23 mouse cellular contexts compared by ENCODE assay signal in genomic region chr15:97173233-97173632, GRCm38 (mm10).
DNase-seq lines count a peak whose midpoint lies in the region; ATAC-seq and TF ChIP-seq lines count a peak whose summit lies in the region.
"Had no signal": no experiment of that assay in that cellular context is flagged by ENCODE, and none has a peak within 500 bp of the region (broad histone marks: within the 10 kb centered on the region; RNA-seq: fewer than 3 reads in every experiment).

No protein-coding gene starts in this region.

- H3K36me3 ChIP-seq in heart, embryonic 11.5 days (ENCODE audit: control insufficient read depth, insufficient read depth, low read length), result no peaks in the 10 kb centered on the region
- no peaks in the 10 kb centered on the region for H3K36me3 ChIP-seq in hindbrain, embryonic 10.5 days
- no peaks in the 10 kb centered on the region for H3K36me3 ChIP-seq in hindbrain, embryonic 14.5 days (replicated peaks; ENCODE audit: control insufficient read depth, insufficient read depth)
- H3K36me3 ChIP-seq in G1E (replicated peaks), result no peaks in the 10 kb centered on the region
- H3K36me3 ChIP-seq in limb, embryonic 12.5 days, result no peaks in the 10 kb centered on the region
- H3K36me3 ChIP-seq: embryonic facial prominence, embryonic 12.5 days; forebrain, embryonic 15.5 days; hindbrain, embryonic 13.5 days; limb, embryonic 15.5 days; midbrain, embryonic 15.5 days had no signal

- no peak overlapping the region for H3K4me3 ChIP-seq in heart, embryonic 11.5 days (ENCODE audit: low read depth, low read length)
- H3K4me3 ChIP-seq in hindbrain, embryonic 10.5 days, result no peak overlapping the region
- H3K4me3 ChIP-seq in hindbrain, embryonic 14.5 days (replicated peaks; ENCODE audit: low read length), result no peak overlapping the region
- H3K4me3 ChIP-seq in G1E (ENCODE audit: low read depth, low read length), result peak overlapping the region; percentile 34; the same call in 1 of the 2 replicates
- H3K4me3 ChIP-seq in limb, embryonic 12.5 days (replicated peaks), result no peak overlapping the region
- H3K4me3 ChIP-seq: embryonic facial prominence, embryonic 12.5 days; erythroblast, embryonic 14.5 days; forebrain, embryonic 15.5 days; hindbrain, embryonic 13.5 days; limb, embryonic 15.5 days; midbrain, embryonic 15.5 days; myocyte had no signal

- H3K4me2 ChIP-seq in heart, embryonic 11.5 days, result peak overlapping the region; percentile 48
- H3K4me2 ChIP-seq in hindbrain, embryonic 14.5 days (replicated peaks), result no peak overlapping the region
- H3K4me2 ChIP-seq in limb, embryonic 12.5 days, result no peak overlapping the region
- H3K4me2 ChIP-seq: embryonic facial prominence, embryonic 12.5 days; forebrain, embryonic 15.5 days; hindbrain, embryonic 13.5 days; limb, embryonic 15.5 days; midbrain, embryonic 15.5 days had no signal

- WGBS in heart, embryonic 11.5 days (ENCODE audit: insufficient replicate concordance), result 55% methylated on average over 17 of the region's 17 CpGs
- WGBS in hindbrain, embryonic 10.5 days, result 77% methylated on average over 17 of the region's 17 CpGs
- WGBS in hindbrain, embryonic 14.5 days, result 77% methylated on average over 17 of the region's 17 CpGs
- WGBS in limb, embryonic 12.5 days, result 78% methylated on average over 17 of the region's 17 CpGs

- ATAC-seq in heart, embryonic 11.5 days (replicated peaks; ENCODE audit: insufficient number of reproducible peaks, low FRiP score, low TSS enrichment), result no peak; the same call in 1 of the 2 replicates
- ATAC-seq in hindbrain, embryonic 14.5 days (ENCODE audit: low FRiP score), result no peak
- no peak for ATAC-seq in G1E (ENCODE audit: extremely low read depth, insufficient number of reproducible peaks, low FRiP score, poor library complexity, severe bottlenecking)
- no peak for ATAC-seq in limb, embryonic 12.5 days (ENCODE audit: insufficient number of reproducible peaks, insufficient read depth, low FRiP score, low TSS enrichment, low read depth)
- ATAC-seq: forebrain, embryonic 15.5 days; liver, postnatal 0 days; midbrain, embryonic 15.5 days had no signal

- no peak overlapping the region for H3K27ac ChIP-seq in heart, embryonic 11.5 days (ENCODE audit: low read depth, low read length)
- peak overlapping the region; percentile 29; the same call in 1 of the 2 replicates for H3K27ac ChIP-seq in hindbrain, embryonic 10.5 days
- H3K27ac ChIP-seq in hindbrain, embryonic 14.5 days, result no peak overlapping the region
- no peak overlapping the region for H3K27ac ChIP-seq in limb, embryonic 12.5 days
- H3K27ac ChIP-seq: embryonic facial prominence, embryonic 12.5 days; forebrain, embryonic 15.5 days; hindbrain, embryonic 13.5 days; limb, embryonic 15.5 days; midbrain, embryonic 15.5 days had no signal

- peaks cover 11% of the 10 kb centered on the region for H3K4me1 ChIP-seq in heart, embryonic 11.5 days (ENCODE audit: control insufficient read depth, insufficient read depth, low read length)
- peaks cover 21% of the 10 kb centered on the region for H3K4me1 ChIP-seq in hindbrain, embryonic 10.5 days (replicated peaks)
- H3K4me1 ChIP-seq in hindbrain, embryonic 14.5 days (replicated peaks; ENCODE audit: control insufficient read depth, insufficient read depth, low read length), result peaks cover 6% of the 10 kb centered on the region
- no peaks in the 10 kb centered on the region for H3K4me1 ChIP-seq in G1E (ENCODE audit: insufficient read depth, low read depth, low read length)
- H3K4me1 ChIP-seq in limb, embryonic 12.5 days (replicated peaks), result peaks cover 16% of the 10 kb centered on the region
- H3K4me1 ChIP-seq: forebrain, embryonic 15.5 days; limb, embryonic 15.5 days had no signal

- intact Hi-C loops in heart, postnatal 36 days (cut with DNase I), result no loop called here

- no peaks in the 10 kb centered on the region for H3K27me3 ChIP-seq in heart, embryonic 11.5 days (ENCODE audit: control insufficient read depth, insufficient read depth, low read length)
- no peaks in the 10 kb centered on the region for H3K27me3 ChIP-seq in hindbrain, embryonic 10.5 days (ENCODE audit: insufficient read depth, poor library complexity, severe bottlenecking)
- H3K27me3 ChIP-seq in hindbrain, embryonic 14.5 days (ENCODE audit: control insufficient read depth, insufficient read depth, low read length), result no peaks in the 10 kb centered on the region
- no peaks in the 10 kb centered on the region; the same call in 1 of the 2 replicates for H3K27me3 ChIP-seq in G1E (ENCODE audit: insufficient read depth, low read length)
- no peaks in the 10 kb centered on the region for H3K27me3 ChIP-seq in limb, embryonic 12.5 days
- H3K27me3 ChIP-seq: CH12.LX; embryonic facial prominence, embryonic 12.5 days; forebrain, embryonic 15.5 days; hindbrain, embryonic 13.5 days; limb, embryonic 15.5 days; midbrain, embryonic 15.5 days had no signal

- no peaks in the 10 kb centered on the region for H3K9me3 ChIP-seq in heart, embryonic 11.5 days (replicated peaks; ENCODE audit: control insufficient read depth, low read length)
- H3K9me3 ChIP-seq in hindbrain, embryonic 10.5 days, result no peaks in the 10 kb centered on the region
- H3K9me3 ChIP-seq in hindbrain, embryonic 14.5 days (ENCODE audit: control insufficient read depth, low read length), result no peaks in the 10 kb centered on the region
- peaks cover 75% of the 10 kb centered on the region for H3K9me3 ChIP-seq in G1E (replicated peaks)
- no peaks in the 10 kb centered on the region for H3K9me3 ChIP-seq in limb, embryonic 12.5 days
- H3K9me3 ChIP-seq: embryonic facial prominence, embryonic 12.5 days; forebrain, embryonic 15.5 days; hindbrain, embryonic 13.5 days; limb, embryonic 15.5 days; midbrain, embryonic 15.5 days had no signal

- no peak for DNase-seq in heart, postnatal 36 days
- no peak for DNase-seq in hindbrain, embryonic 10.5 days (ENCODE audit: low spot score)
- no peak for DNase-seq in hindbrain, embryonic 14.5 days (ENCODE audit: low spot score)
- DNase-seq in G1E (ENCODE audit: low spot score), result no peak
- no peak for DNase-seq in gastrocnemius, postnatal 4 days (ENCODE audit: low spot score in 2 of 2)
- DNase-seq: adrenal gland, postnatal 25 days; cerebellum, adult 11 months; gastrocnemius, postnatal 36 days; kidney, adult 11 months; kidney, postnatal 10 days; liver, postnatal 0 days; lung, postnatal 14 days; thymus, postnatal 36 days had no signal

- no peak for TF ChIP-seq CTCF in G1E (IDR thresholded peaks at IDR 0.05; ENCODE audit: low read depth, low read length)

- H3K9ac ChIP-seq in heart, embryonic 11.5 days (ENCODE audit: low read depth, low read length), result no peak overlapping the region
- H3K9ac ChIP-seq in hindbrain, embryonic 14.5 days, result no peak overlapping the region
- peak overlapping the region; percentile 23; the same call in 1 of the 2 replicates for H3K9ac ChIP-seq in limb, embryonic 12.5 days (replicated peaks)
- H3K9ac ChIP-seq: embryonic facial prominence, embryonic 12.5 days; forebrain, embryonic 15.5 days; hindbrain, embryonic 13.5 days; limb, embryonic 15.5 days; liver, postnatal 0 days; midbrain, embryonic 15.5 days had no signal
